Mouse (Mus musculus) neural tube, embryonic 15.5 days (tissue): ENCODE measurements around the gene Lrrc8d. TPM values are rescaled to one million over a fixed set of nuclear protein-coding genes. Genes with fewer than 3 reads are reported as not detected.

Experiments
- ATAC-seq: fragments of 200-750 bp; cut with Nextera tagmentation; 2 replicates; pipeline ENCODE4 v1.8.0; 2017; ENCODE audit warnings: mild to moderate bottlenecking, moderate TSS enrichment, moderate library complexity; ENCODE audit not compliant: low FRiP score
- H3K27ac ChIP-seq: fragments of 300-500 bp; sonication (generic); replicated peaks from 2 replicates; pipeline ENCODE4 v1.5.1; 2015; ENCODE audit warnings: mild to moderate bottlenecking, inconsistent platforms
- H3K27me3 ChIP-seq: fragments of 300-500 bp; sonication (generic); replicated peaks from 2 replicates; pipeline ENCODE4 v1.6.1; 2015; ENCODE audit warnings: inconsistent platforms
- H3K36me3 ChIP-seq: fragments of 300-500 bp; sonication (generic); 2 replicates; pipeline ENCODE4 v1.6.1; 2015; ENCODE audit warnings: inconsistent platforms
- H3K4me1 ChIP-seq: fragments of 300-500 bp; sonication (generic); 2 replicates; pipeline ENCODE4 v1.6.1; 2015; ENCODE audit warnings: inconsistent platforms
- H3K4me2 ChIP-seq: fragments of 300-500 bp; sonication (generic); 2 replicates; pipeline ENCODE4 v1.6.1; 2015; ENCODE audit warnings: inconsistent platforms, mild to moderate bottlenecking, moderate library complexity
- H3K4me3 ChIP-seq: fragments of 300-500 bp; sonication (generic); replicated peaks from 2 replicates; pipeline ENCODE4 v1.5.1; 2015; ENCODE audit warnings: mild to moderate bottlenecking, inconsistent platforms
- H3K9ac ChIP-seq: fragments of 300-500 bp; sonication (generic); replicated peaks from 2 replicates; pipeline ENCODE4 v1.6.1; 2015; ENCODE audit warnings: mild to moderate bottlenecking, inconsistent platforms
- H3K9me3 ChIP-seq: fragments of 300-500 bp; sonication (generic); replicated peaks from 2 replicates; pipeline ENCODE4 v1.6.1; 2016; ENCODE audit warnings: inconsistent platforms
- WGBS: fragments of 180-500 bp; shearing (Covaris S2); methylation state at CpG from one replicate; pipeline ENCODE4 v1.1.7; 2015; ENCODE audit warnings: mixed read lengths; 5-methylcytosine and 5-hydroxymethylcytosine counted together
- polyA plus RNA-seq: library from polyadenylated mRNA; unstranded; fragments of >200 nt; fragmentation: Nextera tagmentation; extraction: Ambion mirVana; gene quantifications from 2 replicates; pipeline ENCODE4 v1.2.1, GENCODE M21; 2015

Lrrc8d gene
- polyA plus RNA-seq, 1 experiment from 2014 or later, result 29.4 TPM

GRCm38 (mm10) chr5:105807461-105807860 lies 107.7 kb downstream of the Lrrc8d start:
- no peak for ATAC-seq
- H3K27me3 ChIP-seq, result no peaks in the 10 kb centered on the region
- H3K36me3 ChIP-seq, result peaks cover 12% of the 10 kb centered on the region
- no peak overlapping the region for H3K27ac ChIP-seq
- no peak overlapping the region for H3K4me2 ChIP-seq
- H3K9ac ChIP-seq, result no peak overlapping the region
- H3K9me3 ChIP-seq, result peaks cover 6% of the 10 kb centered on the region
- WGBS, result 52% methylated on average over 7 of the region's 7 CpGs
- no peak overlapping the region for H3K4me3 ChIP-seq
- H3K4me1 ChIP-seq, result peaks cover 7% of the 10 kb centered on the region; the same call in 1 of the 2 replicates

- ATAC-seq, result no peak
- H3K9ac ChIP-seq, result no peak overlapping the region
- no peak overlapping the region for H3K27ac ChIP-seq
Observed at GRCm38 (mm10) chr5:105809056-105809455, 109.3 kb downstream of the Lrrc8d start.

GRCm38 (mm10) chr5:105813036-105813435 lies 113.3 kb downstream of the Lrrc8d start:
- no peak overlapping the region for H3K27ac ChIP-seq
- whole genome bisulfite sequencing, result 98% methylated on average over 14 of the region's 14 CpGs
- H3K27me3 ChIP-seq, result no peaks in the 10 kb centered on the region
- peaks cover 15% of the 10 kb centered on the region for H3K9me3 ChIP-seq
- peaks cover 36% of the 10 kb centered on the region for H3K36me3 ChIP-seq
- ATAC-seq, result no peak
- peaks cover 14% of the 10 kb centered on the region for H3K4me1 ChIP-seq
- H3K4me3 ChIP-seq, result no peak overlapping the region
- no peak overlapping the region for H3K4me2 ChIP-seq
- no peak overlapping the region for H3K9ac ChIP-seq

More at GRCm38 (mm10) chr5:105809056-105809455, 109.3 kb downstream of the Lrrc8d start:
- Histone ChIP-seq H3K4me3 (no peak overlapping the region), H3K4me2 (no peak overlapping the region), H3K4me1 (peaks cover 7% of the 10 kb centered on the region; the same call in 1 of the 2 replicates), H3K27me3 (no peaks in the 10 kb centered on the region), H3K9me3 (peaks cover 15% of the 10 kb centered on the region), H3K36me3 (peaks cover 28% of the 10 kb centered on the region)
- 86% methylated on average over 11 of the region's 11 CpGs for WGBS

GRCm38 (mm10) chr5:105813974-105814373 lies 114.2 kb downstream of the Lrrc8d start:
- Histone ChIP-seq H3K27me3 (no peaks in the 10 kb centered on the region), H3K9ac (no peak overlapping the region), H3K9me3 (peaks cover 15% of the 10 kb centered on the region), H3K4me1 (peaks cover 22% of the 10 kb centered on the region), H3K27ac (no peak overlapping the region), H3K4me3 (no peak overlapping the region), H3K4me2 (no peak overlapping the region), H3K36me3 (peaks cover 36% of the 10 kb centered on the region)
- 94% methylated on average over 10 of the region's 10 CpGs for WGBS
- ATAC-seq, result no peak

GRCm38 (mm10) chr5:105816118-105816517 lies 116.3 kb downstream of the Lrrc8d start:
- Histone ChIP-seq H3K9me3 (peaks cover 15% of the 10 kb centered on the region), H3K4me1 (peaks cover 22% of the 10 kb centered on the region), H3K36me3 (peaks cover 36% of the 10 kb centered on the region), H3K27me3 (no peaks in the 10 kb centered on the region), H3K4me3 (no peak overlapping the region), H3K27ac (no peak overlapping the region), H3K9ac (no peak overlapping the region), H3K4me2 (no peak overlapping the region)
- ATAC-seq, result no peak
- WGBS, result 88% methylated on average over 14 of the region's 14 CpGs

GRCm38 (mm10) chr5:105817248-105817976 lies 117.6 kb downstream of the Lrrc8d start:
- H3K27ac ChIP-seq, result no peak overlapping the region
- ATAC-seq, result peak; percentile 25; the same call in 1 of the 2 replicates
- 62% methylated on average over 9 of the region's 9 CpGs for WGBS

GRCm38 (mm10) chr5:105818411-105818810 lies 118.6 kb downstream of the Lrrc8d start:
- 26% methylated on average over 5 of the region's 5 CpGs for WGBS
- Histone ChIP-seq H3K9ac (no peak overlapping the region), H3K27me3 (no peaks in the 10 kb centered on the region), H3K4me1 (peaks cover 30% of the 10 kb centered on the region), H3K36me3 (peaks cover 14% of the 10 kb centered on the region), H3K9me3 (no peaks in the 10 kb centered on the region), H3K4me2 (no peak overlapping the region), H3K27ac (no peak overlapping the region), H3K4me3 (no peak overlapping the region)
- no peak for ATAC-seq

More at GRCm38 (mm10) chr5:105817248-105817976, 117.6 kb downstream of the Lrrc8d start:
- Histone ChIP-seq H3K27me3 (no peaks in the 10 kb centered on the region), H3K4me3 (no peak overlapping the region), H3K9me3 (peaks cover 9% of the 10 kb centered on the region), H3K36me3 (peaks cover 24% of the 10 kb centered on the region), H3K4me2 (no peak overlapping the region), H3K9ac (no peak overlapping the region), H3K4me1 (peaks cover 22% of the 10 kb centered on the region)

- Histone ChIP-seq H3K4me2 (no peak overlapping the region), H3K36me3 (no peaks in the 10 kb centered on the region), H3K27me3 (no peaks in the 10 kb centered on the region), H3K4me1 (peaks cover 30% of the 10 kb centered on the region), H3K27ac (no peak overlapping the region), H3K9me3 (no peaks in the 10 kb centered on the region), H3K4me3 (no peak overlapping the region), H3K9ac (no peak overlapping the region)
- no peak for ATAC-seq
- WGBS, result 79% methylated on average over 6 of the region's 6 CpGs
Observed at GRCm38 (mm10) chr5:105821390-105821789, 121.6 kb downstream of the Lrrc8d start.

- 0 out of 2 replicates have a peak overlapping the region, but pooled peaks have one; percentile 6 for H3K27ac ChIP-seq
- H3K27me3 ChIP-seq, result no peaks in the 10 kb centered on the region
- 43% methylated on average over 15 of the region's 15 CpGs for WGBS
- H3K4me2 ChIP-seq, result peak overlapping the region; percentile 15; the same call in 1 of the 2 replicates
- no peak overlapping the region for H3K4me3 ChIP-seq
- H3K9ac ChIP-seq, result no peak overlapping the region
- no peaks in the 10 kb centered on the region for H3K36me3 ChIP-seq
- peak; percentile 43 for ATAC-seq
- H3K4me1 ChIP-seq, result peaks cover 18% of the 10 kb centered on the region
- H3K9me3 ChIP-seq, result no peaks in the 10 kb centered on the region
Observed at GRCm38 (mm10) chr5:105822521-105823498, 123.0 kb downstream of the Lrrc8d start.

- H3K27ac ChIP-seq, result no peak overlapping the region
- peaks cover 8% of the 10 kb centered on the region for H3K4me1 ChIP-seq
- no peak overlapping the region for H3K4me3 ChIP-seq
- no peak overlapping the region for H3K9ac ChIP-seq
- H3K36me3 ChIP-seq, result no peaks in the 10 kb centered on the region
- H3K4me2 ChIP-seq, result no peak overlapping the region
- WGBS, result 82% methylated on average over 7 of the region's 7 CpGs
- no peak for ATAC-seq
- H3K9me3 ChIP-seq, result no peaks in the 10 kb centered on the region
- H3K27me3 ChIP-seq, result no peaks in the 10 kb centered on the region
Observed at GRCm38 (mm10) chr5:105824282-105824681, 124.5 kb downstream of the Lrrc8d start.

- WGBS, result 78% methylated on average over 4 of the region's 4 CpGs
- Histone ChIP-seq H3K9me3 (no peaks in the 10 kb centered on the region), H3K4me1 (peaks cover 8% of the 10 kb centered on the region), H3K4me3 (no peak overlapping the region), H3K27ac (no peak overlapping the region), H3K4me2 (no peak overlapping the region), H3K27me3 (no peaks in the 10 kb centered on the region), H3K9ac (no peak overlapping the region), H3K36me3 (no peaks in the 10 kb centered on the region)
- ATAC-seq, result no peak
Observed at GRCm38 (mm10) chr5:105824827-105825226, 125.1 kb downstream of the Lrrc8d start.
